Mouse (Mus musculus) bone marrow, adult 2 months (tissue): ENCODE data around the gene Slc35f5.

Source experiments
- CTCF ChIP-seq: fragments of 200-500 bp; IDR thresholded peaks from 2 replicates; pipeline ENCODE4 v1.5.1; 2011; ENCODE audit warnings: low read length, control low read depth; ENCODE audit not compliant: control insufficient read depth, insufficient read depth
- POLR2A ChIP-seq: fragments of 200-500 bp; IDR thresholded peaks from 2 replicates; pipeline ENCODE4 v1.6.1; 2011; ENCODE audit warnings: low read depth, mild to moderate bottlenecking, control low read depth, low read length, borderline replicate concordance; ENCODE audit not compliant: control insufficient read depth

DNA sequence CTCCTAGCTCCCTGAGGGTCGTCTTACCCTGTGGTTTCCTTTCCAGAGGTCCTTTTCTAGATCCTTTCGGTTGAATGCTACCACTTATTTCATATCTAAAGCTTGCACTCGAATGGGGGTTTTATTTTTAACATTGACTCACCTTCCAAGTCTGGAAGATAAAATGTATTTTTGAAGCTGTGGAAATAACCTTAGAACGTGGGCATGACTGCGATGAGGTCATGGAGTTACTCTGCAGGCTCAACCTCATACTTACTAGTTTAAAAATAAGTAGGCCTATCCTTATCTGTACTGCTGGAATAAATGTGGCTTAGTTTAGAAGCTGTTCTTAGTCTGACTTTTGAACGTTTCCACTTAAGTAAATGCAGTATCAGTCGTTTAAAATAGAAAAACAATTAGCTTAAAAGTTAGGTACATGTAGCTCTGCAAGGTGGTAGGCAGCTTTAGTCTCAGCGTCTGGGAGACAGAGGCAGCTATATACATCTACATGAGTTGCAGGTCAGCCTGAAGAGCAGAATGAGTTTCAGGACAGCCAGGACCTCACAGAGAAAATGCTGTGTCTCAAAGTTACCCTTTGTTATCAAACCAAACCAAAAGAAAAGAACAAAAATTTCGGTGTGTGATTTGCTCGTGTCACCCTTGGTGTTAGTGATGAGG, 15.2 kb downstream of the Slc35f5 start:
- TF ChIP-seq CTCF (no peak), POLR2A (no peak)
